Mouse (Mus musculus): Measurements from ENCODE around the gene Hipk2.

The Hipk2 gene

GRCm38 (mm10) chr6:38867291-38867690 lies 8.7 kb downstream of the Hipk2 start:
- in situ Hi-C loops (cut with MboI, MseI), result no loop called here

DNA sequence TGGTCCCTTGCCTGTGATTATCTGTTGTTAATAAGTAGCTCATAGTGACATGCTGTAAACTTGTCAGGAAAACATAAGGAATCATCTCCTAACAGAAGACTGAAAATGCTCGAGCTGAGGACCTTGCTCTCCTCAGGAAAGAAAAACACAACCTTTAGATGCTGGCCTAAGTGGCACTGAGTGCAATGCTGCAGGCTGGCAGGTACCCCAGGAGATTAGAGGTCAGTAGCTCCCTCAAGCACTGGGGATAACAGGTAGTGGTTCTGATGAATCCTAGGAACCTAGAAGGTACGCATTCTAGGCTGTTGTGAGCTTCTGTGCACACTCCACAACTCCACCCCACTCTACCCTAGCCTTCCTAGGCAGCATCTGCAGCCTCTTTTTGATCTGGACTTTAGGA lies 9.2 kb downstream of the Hipk2 start:
- in situ Hi-C loops (cut with MboI, MseI), result no loop called here

DNA sequence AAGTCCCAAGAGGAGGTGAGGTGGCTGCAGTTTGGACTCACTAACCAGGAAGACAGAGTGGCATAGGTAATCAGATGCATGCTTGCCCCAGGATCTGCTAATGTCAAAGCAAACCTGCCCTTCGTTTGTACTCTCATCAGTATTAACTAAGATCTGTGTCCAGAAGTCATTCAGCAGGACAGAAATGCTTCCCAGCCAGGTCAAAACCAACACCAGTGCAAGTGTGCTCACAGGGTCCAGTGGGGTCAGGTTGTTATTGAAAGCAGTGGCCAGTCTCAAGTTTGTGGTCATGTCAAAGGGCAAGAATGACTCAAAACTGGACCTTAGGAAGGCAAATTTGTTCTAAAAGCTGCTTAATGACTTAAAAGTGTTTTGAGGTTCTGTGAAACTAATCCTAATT lies 9.6 kb downstream of the Hipk2 start:
- in situ Hi-C loops (cut with MboI, MseI), result no loop called here

DNA sequence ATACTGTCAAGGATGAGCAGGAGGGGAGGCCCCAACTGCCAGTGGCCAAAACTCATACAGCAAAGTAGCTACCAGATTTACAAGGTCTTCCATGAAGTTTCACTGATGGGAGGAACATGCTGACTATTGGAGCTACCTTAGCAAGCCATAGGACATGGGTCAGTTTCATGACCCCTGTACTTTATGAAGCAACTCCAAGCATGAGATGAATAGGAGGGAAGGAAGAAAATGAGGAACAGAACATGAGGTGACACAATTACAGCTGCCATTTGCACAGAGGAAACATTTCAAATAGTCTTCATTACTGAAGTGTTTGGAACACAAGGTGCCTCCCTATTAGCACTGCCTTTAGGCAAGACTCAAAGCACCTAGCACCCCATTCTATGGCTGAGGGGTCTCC lies 10.2 kb downstream of the Hipk2 start:
- in situ Hi-C loops (cut with MboI, MseI), result no loop called here

DNA sequence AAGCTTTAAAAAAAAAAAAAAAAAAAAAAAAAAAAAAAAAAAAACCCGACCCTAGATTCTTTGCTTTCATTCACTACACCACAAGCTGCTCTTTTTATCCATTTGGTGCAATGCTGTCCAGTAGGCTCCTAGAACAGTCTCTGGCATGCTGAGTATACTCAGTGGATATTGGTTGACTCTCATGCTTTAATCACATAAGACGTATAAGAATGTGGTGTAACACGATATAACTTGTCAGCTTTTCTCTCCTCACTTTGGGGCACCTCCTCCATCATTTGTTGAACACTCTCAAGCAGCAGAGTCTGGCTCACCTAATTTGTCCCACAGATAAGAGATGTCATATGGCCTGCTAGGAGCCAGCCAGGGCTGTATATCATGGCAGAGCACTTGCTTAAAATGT lies 12.4 kb downstream of the Hipk2 start:
- in situ Hi-C loops (cut with MboI, MseI), result no loop called here

- in situ Hi-C loops (cut with MboI, MseI), result no loop called here
Observed at GRCm38 (mm10) chr6:38860301-38860700, 15.7 kb downstream of the Hipk2 start.

GRCm38 (mm10) chr6:38859819-38860218 lies 16.1 kb downstream of the Hipk2 start:
- in situ Hi-C loops (cut with MboI, MseI), result no loop called here

- in situ Hi-C loops (cut with MboI, MseI), result no loop called here
Observed at GRCm38 (mm10) chr6:38853561-38853992, 22.4 kb downstream of the Hipk2 start.

- in situ Hi-C loops (cut with MboI, MseI), result no loop called here
Observed at GRCm38 (mm10) chr6:38851740-38852139, 24.2 kb downstream of the Hipk2 start.

GRCm38 (mm10) chr6:38850715-38851259 lies 25.2 kb downstream of the Hipk2 start:
- in situ Hi-C loops (cut with MboI, MseI), result no loop called here

DNA sequence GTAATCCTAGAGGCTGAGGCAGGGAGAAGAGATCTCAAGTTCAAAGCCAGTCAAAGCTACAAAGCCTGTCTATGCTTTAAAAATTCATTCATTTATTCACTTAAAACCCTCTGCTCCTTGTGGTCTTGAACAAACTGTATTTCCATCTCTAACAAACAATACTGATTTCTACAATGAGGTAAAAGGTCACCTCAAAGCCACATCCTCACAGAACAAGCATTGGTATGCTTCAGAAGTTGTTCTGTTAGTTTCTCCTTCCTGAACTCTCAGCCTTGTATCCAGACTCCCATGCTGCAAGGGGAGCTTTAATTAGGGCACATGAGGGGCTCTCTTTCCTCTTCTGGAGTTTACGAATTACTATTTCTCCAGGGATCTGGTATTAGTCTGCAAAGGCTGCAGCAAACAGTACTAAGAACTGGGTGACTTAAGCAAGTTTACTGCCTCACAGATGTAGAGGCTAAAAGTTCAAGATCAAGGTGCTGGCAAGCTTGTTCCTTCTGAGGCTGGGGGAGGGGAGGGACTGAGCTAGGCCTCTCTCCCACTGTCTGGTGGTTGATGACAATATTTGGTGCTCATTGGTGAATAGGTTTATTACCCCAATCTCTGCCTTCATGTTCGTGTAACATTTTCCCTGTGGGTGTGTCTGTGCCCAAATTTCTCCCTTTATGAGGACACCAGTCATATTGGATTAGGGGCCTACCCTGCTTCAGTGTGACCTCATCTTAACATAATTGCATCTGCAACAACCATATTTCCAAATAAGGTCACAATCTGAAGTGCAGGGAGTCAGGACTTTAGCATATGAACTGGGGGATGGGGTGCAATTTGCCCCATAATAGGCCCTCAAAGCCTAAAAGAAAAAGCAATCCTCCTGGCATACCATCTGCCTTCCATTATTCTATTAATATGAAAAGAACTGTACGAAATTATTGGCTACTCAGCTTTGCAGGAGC lies 27.7 kb downstream of the Hipk2 start:
- in situ Hi-C loops (cut with MboI, MseI), result no loop called here

DNA sequence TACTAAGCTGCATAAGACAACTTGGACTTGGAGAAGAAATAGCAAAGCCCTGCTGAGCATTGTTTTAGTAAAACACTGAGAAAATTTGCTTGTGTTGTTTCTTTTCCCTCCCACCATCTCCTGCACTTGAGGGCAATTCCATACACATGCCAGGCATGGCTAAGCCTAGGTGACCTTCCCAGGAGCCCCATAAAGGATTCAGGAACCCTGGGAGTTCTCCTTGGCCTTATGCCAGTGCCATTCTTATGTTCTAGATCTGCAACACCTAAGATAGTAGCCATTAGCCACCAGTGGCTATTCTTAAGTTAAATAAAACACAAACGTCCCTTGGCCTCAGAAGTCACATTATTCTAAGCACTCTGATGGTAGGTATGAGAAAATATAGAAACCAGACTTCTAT lies 28.5 kb downstream of the Hipk2 start:
- in situ Hi-C loops (cut with MboI, MseI), result no loop called here

DNA sequence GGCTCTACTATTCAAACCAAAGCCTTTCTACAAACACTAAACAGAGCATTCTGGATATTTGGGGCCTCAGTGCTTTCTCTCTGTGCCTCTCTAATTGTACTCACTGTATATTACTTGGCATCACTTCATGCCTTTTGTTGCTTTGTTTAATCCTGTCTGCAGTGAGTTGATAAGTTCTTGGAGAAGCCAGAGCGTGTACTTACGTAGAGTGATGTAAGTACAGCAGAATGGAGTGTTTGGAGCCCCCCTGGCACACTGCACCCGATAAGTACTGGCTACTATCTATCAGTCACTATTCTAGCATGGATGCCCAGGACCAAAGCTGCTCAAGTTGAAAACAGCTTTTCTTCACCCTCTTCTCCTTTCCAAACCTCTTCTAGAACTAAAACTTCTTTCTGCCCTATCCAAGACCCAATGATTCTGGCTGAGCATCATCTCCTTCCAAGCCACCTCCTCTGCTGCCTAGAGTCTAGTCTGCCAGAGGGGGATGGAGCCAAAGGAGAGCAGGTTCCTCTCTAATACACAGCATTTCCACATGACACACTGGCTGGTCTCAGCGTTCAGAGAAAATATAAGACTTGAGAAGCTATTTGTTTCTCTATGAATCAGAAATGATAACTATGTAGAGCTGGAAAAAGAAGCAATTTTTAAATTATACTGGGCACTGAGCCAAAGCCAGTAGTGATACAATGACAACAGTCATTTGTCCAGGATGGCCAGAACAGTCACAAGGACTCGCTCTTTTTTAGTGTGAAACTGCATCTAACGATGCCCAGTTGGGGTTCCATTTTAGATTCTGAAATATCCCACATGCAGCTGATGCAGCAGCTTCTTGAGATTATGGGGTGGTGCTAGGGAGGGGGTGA lies 29.4 kb downstream of the Hipk2 start:
- in situ Hi-C loops (cut with MboI, MseI), result no loop called here

DNA sequence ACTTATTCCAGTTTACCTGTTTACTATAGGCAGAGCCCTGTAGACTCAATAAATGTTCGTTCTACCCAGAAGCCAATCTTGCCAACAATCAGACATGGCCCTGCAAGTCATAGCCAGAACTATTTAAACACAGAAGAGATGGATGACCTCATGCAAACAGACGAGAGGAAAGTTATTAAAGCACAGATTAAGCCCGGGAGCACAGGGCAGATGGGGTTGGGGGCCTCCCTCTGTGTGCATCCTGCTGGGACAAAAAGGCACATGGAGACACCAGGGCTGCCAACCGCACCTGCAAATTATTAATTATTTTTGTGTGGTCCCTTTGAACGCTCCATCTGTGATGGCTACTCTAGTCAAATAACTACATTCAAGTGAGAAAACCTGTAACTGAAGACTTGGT lies 30.1 kb downstream of the Hipk2 start:
- in situ Hi-C loops (cut with MboI, MseI), result no loop called here

- in situ Hi-C loops (cut with MboI, MseI), result no loop called here
Observed at GRCm38 (mm10) chr6:38845117-38845516, 30.8 kb downstream of the Hipk2 start.

GRCm38 (mm10) chr6:38841551-38841950 lies 34.4 kb downstream of the Hipk2 start:
- in situ Hi-C loops (cut with MboI, MseI), result no loop called here

DNA sequence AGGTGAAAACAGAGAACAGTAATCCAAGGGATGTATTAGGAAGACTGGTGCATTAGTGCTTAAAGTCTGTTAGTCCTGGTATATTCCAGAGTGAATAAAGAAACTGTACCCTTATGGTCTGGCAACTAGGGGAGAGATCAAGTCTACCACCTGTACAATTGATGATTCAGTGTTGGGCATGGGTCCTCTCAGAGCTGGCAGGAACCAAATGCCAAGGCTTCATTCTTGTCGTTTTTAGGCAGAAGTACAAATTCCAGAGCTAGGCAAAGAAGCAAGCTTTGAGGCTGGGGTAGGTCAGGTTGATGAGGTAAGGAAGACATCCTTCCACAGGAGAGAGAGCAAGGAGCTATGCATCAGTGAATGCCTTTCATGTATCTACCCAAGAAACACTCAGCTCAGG lies 35.2 kb downstream of the Hipk2 start:
- in situ Hi-C loops (cut with MboI, MseI), result no loop called here

DNA sequence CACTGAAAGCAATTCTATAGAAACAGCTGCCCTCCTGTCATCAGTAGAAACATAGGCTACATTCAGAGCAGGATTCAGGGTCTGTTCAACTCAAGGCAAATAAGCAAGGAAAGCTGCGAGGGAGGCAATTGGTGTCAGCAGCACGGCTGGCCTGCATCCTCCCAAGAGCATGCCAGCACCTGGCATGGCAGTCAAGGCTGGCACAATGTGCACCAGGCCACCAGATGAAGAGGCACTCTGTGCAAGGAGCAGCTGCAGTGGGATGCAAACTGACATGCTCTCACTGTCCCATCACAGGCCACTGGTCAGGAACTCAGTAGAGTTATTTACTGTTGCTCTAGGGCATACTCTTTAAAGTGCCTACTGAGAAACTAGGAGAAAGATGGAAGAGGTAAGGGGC lies 35.6 kb downstream of the Hipk2 start:
- in situ Hi-C loops (cut with MboI, MseI), result no loop called here

DNA sequence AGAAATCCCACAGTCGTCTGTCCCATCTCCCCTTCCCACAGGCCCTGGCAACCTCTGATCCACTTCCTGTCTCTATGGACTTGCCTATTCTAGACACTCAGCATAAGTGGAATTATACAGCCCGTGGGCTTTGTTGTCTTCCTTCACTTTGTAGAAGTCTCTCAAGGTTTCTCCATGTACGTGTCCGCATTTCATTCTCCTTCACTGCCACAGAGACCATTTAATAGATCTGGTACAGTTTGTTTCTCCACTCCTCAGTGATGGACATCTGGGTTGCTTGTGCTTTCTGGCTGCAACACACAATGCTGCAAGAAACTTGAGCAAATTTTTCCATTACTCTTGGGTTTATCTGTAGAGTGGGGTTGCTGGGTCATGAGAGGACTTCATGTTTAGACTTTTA lies 36.1 kb downstream of the Hipk2 start:
- in situ Hi-C loops (cut with MboI, MseI), result no loop called here

GRCm38 (mm10) chr6:38838061-38838460 lies 37.9 kb downstream of the Hipk2 start:
- in situ Hi-C loops (cut with MboI, MseI), result no loop called here

DNA sequence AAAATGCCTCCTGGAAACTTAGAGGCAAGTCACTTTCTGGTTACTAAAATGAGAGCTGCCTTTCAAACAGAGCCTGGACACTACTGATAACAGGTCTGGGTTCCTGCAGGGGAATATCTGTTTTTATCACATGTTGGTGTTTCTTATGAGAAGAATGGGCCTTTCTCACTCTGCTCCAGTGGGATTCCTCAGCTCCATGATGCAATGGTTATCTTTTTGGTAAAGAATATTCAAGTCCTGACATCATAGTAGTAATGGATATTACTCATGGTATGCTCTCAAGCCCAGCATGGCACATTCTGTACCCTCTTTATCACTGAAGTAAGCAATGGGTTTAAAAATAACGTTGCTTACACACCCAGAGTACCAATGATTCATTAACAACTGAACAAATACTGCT lies 40.7 kb downstream of the Hipk2 start:
- in situ Hi-C loops (cut with MboI, MseI), result no loop called here

- in situ Hi-C loops (cut with MboI, MseI), result no loop called here
Observed at GRCm38 (mm10) chr6:38834727-38835126, 41.2 kb downstream of the Hipk2 start.

All from T-helper 1 cell (primary cell).